Mouse (Mus musculus): Measurements from ENCODE around the gene Arhgap31. TPM values are rescaled to one million over a fixed set of nuclear protein-coding genes. Genes with fewer than 3 reads are reported as not detected.
"Not testable (repeated sequence)": the region's sequence is repeated elsewhere in the genome, so short reads cannot be mapped to it uniquely, and the experiment has no call there.

Arhgap31 gene
- polyA plus RNA-seq, 1 experiment: 36.1 TPM

- no peak for TF ChIP-seq CTCF (IDR thresholded peaks at IDR 0.05; ENCODE audit: low read depth, low read length)
- TF ChIP-seq POLR2A (IDR thresholded peaks at IDR 0.05; ENCODE audit: borderline replicate concordance, low read depth, low read length): no peak
- Histone ChIP-seq H3K27ac (ENCODE audit: insufficient read depth, low read depth, low read length) (no peak overlapping the region), H3K4me1 (ENCODE audit: control insufficient read depth, insufficient read depth, low read length) (peaks cover 27% of the 10 kb centered on the region), H3K4me3 (ENCODE audit: insufficient read depth, low read length) (no peak overlapping the region)
Measured at GRCm38 (mm10) chr16:38690501-38690900, 22.6 kb downstream of the Arhgap31 start.

DNA sequence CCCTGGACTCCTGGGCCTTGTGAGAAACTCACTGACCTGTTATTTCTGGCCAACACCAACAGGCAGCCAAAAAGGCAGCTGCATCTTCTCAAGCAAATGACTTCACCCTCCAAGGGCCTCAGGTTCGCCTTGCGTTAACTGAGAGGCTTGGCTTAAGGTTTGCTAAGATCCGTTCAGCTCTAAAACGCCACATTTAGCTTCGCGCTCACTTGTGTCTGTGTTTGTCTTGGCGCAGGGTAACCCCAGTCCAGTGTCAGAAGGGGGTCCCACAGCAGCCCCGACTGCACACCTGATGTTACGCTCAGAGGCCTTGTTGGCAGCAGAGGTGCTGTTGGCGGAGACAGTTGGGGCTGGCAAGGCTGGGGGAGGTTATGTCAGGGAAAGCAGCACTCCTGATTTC lies 23.3 kb downstream of the Arhgap31 start:
- no peak overlapping the region for H3K27ac ChIP-seq (ENCODE audit: insufficient read depth, low read depth, low read length)
- TF ChIP-seq CTCF (IDR thresholded peaks at IDR 0.05; ENCODE audit: low read depth, low read length) (no peak), POLR2A (IDR thresholded peaks at IDR 0.05; ENCODE audit: borderline replicate concordance, low read depth, low read length) (no peak)
- no peak overlapping the region for H3K4me3 ChIP-seq (ENCODE audit: insufficient read depth, low read length)
- peaks cover 20% of the 10 kb centered on the region for H3K4me1 ChIP-seq (ENCODE audit: control insufficient read depth, insufficient read depth, low read length)

DNA sequence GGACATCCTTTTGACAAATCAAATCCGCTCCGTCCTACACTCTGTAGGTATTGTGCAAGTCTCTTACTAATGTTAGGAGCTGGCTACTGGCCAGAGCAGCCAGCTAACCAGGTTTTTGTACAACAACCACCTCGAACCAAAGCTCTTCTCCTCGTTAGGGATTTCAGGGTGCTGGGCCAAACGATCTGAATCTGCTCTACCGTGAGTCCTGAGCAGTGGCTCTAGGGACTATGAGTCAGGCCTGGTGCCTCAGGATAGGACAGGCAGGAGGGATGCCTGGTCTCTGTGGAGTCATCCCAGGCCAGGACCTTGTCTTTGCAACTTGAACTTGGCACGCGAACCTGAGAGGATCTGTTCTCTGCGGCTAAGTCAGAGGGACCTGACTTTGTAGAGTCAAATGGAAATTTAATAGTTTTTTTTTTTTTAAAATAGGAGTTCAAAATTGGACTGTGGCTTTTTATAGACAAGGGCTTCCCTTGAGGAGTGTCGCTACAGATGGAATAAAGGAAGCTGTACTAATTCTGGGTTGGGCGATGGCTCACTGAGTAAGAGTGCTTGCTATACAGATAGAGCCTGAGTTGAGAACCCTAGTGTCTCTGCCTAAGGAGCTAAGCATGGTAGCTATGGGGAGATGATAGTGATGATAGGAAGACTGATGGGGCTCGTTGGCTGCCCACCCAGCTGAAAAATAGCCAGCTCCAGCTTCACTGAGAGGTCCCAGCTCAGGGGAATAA lies 24.4 kb downstream of the Arhgap31 start:
- Histone ChIP-seq H3K4me3 (ENCODE audit: insufficient read depth, low read length) (no peak overlapping the region), H3K27ac (ENCODE audit: insufficient read depth, low read depth, low read length) (no peak overlapping the region), H3K4me1 (ENCODE audit: control insufficient read depth, insufficient read depth, low read length) (peaks cover 12% of the 10 kb centered on the region)
- TF ChIP-seq POLR2A (IDR thresholded peaks at IDR 0.05; ENCODE audit: borderline replicate concordance, low read depth, low read length): no peak
- no peak for TF ChIP-seq CTCF (IDR thresholded peaks at IDR 0.05; ENCODE audit: low read depth, low read length)

GRCm38 (mm10) chr16:38687673-38688072 lies 25.4 kb downstream of the Arhgap31 start:
- H3K4me3 ChIP-seq (ENCODE audit: insufficient read depth, low read length): no peak overlapping the region
- no peak overlapping the region for H3K27ac ChIP-seq (ENCODE audit: insufficient read depth, low read depth, low read length)
- H3K4me1 ChIP-seq (ENCODE audit: control insufficient read depth, insufficient read depth, low read length): peaks cover 5% of the 10 kb centered on the region
- no peak for TF ChIP-seq CTCF (IDR thresholded peaks at IDR 0.05; ENCODE audit: low read depth, low read length)
- TF ChIP-seq POLR2A (IDR thresholded peaks at IDR 0.05; ENCODE audit: borderline replicate concordance, low read depth, low read length): no peak

DNA sequence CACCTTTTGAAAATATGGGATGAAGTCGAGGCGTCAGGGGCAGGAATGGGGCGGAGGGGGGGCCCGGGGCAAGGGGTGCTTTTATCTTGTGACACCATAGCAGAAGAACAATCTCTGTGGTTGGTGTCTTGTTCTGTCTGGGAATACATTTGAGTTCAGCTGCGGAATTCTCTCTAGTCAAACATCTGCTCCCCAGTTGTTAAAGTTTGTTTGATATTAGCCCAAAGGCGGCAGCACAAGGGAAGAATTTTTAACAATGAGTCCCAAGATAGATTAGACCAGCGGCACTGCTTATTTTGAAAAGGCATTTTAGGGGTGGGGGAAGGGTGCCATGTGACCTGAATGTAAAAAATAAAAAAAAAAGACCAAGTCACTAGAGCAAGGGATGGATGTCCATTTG lies 30.0 kb downstream of the Arhgap31 start:
- Histone ChIP-seq H3K4me3 (ENCODE audit: insufficient read depth, low read length) (no peak overlapping the region), H3K4me1 (ENCODE audit: control insufficient read depth, insufficient read depth, low read length) (peaks cover 11% of the 10 kb centered on the region), H3K27ac (ENCODE audit: insufficient read depth, low read depth, low read length) (no peak overlapping the region)
- TF ChIP-seq CTCF (IDR thresholded peaks at IDR 0.05; ENCODE audit: low read depth, low read length): no peak
- TF ChIP-seq POLR2A (IDR thresholded peaks at IDR 0.05; ENCODE audit: borderline replicate concordance, low read depth, low read length): no peak

GRCm38 (mm10) chr16:38681313-38681712 lies 31.8 kb downstream of the Arhgap31 start:
- TF ChIP-seq CTCF (IDR thresholded peaks at IDR 0.05; ENCODE audit: low read depth, low read length) (no peak), POLR2A (IDR thresholded peaks at IDR 0.05; ENCODE audit: borderline replicate concordance, low read depth, low read length) (no peak)
- H3K4me1 ChIP-seq (ENCODE audit: control insufficient read depth, insufficient read depth, low read length): peaks cover 20% of the 10 kb centered on the region
- H3K27ac ChIP-seq (ENCODE audit: insufficient read depth, low read depth, low read length): no peak overlapping the region
- H3K4me3 ChIP-seq (ENCODE audit: insufficient read depth, low read length): no peak overlapping the region

DNA sequence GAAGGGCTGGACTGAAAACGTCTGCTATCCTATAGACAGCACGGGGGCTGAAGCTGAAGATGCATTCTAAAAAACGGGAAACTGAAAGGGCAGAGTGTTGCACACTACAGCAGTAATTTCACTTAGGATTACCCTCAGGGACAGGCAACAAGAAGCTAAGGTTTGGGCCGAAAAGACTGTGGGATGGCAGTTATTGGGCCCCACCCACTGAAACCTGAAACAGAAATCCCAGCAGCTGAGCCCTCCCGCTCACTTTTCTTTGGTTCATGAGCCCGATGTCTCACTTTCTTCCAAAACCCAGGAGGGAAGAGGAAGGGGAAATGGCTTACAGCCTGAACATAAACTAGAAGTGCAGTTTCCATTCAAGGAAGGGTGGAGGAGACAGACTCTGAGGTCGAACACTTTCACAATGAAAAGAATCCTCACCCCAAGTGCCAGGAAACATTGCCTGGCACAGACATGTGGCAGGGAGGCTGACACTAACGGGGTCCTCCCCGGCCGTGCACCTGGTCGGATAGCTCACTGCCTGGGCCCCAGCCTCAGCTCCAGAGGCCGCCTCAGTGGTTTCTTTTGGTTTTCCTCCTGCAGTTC lies 33.5 kb downstream of the Arhgap31 start:
- Histone ChIP-seq H3K4me1 (ENCODE audit: control insufficient read depth, insufficient read depth, low read length) (peaks cover 35% of the 10 kb centered on the region), H3K4me3 (ENCODE audit: insufficient read depth, low read length) (peak overlapping the region; percentile 49), H3K27ac (ENCODE audit: insufficient read depth, low read depth, low read length) (peak overlapping the region; percentile 85)
- TF ChIP-seq CTCF (IDR thresholded peaks at IDR 0.05; ENCODE audit: low read depth, low read length) (no peak), POLR2A (IDR thresholded peaks at IDR 0.05; ENCODE audit: borderline replicate concordance, low read depth, low read length) (no peak)

DNA sequence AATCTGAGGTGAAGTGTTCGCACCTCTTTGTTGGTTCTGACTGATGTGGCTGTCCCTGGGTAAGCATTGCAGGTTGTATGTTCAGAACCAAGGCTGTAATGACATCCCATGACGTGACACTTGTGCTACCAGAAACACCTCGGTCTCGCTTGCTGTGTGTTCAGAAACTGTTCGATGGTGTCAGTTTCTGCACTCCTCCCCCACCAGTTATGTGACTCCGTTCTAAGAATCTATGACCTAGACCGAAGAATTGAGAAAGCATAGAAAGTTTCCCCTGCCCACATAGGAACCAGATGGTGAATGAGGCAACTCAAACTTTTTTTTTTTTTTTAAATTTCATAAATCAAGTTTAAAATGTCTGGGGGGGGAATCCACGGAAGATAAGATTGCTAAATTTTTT lies 34.2 kb downstream of the Arhgap31 start:
- H3K4me3 ChIP-seq (ENCODE audit: insufficient read depth, low read length): no peak overlapping the region; the same call in 1 of the 2 replicates
- no peak for TF ChIP-seq CTCF (IDR thresholded peaks at IDR 0.05; ENCODE audit: low read depth, low read length)
- peak overlapping the region; percentile 85 for H3K27ac ChIP-seq (ENCODE audit: insufficient read depth, low read depth, low read length)
- H3K4me1 ChIP-seq (ENCODE audit: control insufficient read depth, insufficient read depth, low read length): peaks cover 37% of the 10 kb centered on the region

GRCm38 (mm10) chr16:38677941-38678340 lies 35.1 kb downstream of the Arhgap31 start:
- H3K27ac ChIP-seq (ENCODE audit: insufficient read depth, low read depth, low read length); H3K4me3 ChIP-seq (ENCODE audit: insufficient read depth, low read length): not testable (repeated sequence)
- H3K4me1 ChIP-seq (ENCODE audit: control insufficient read depth, insufficient read depth, low read length): peaks cover 37% of the 10 kb centered on the region

DNA sequence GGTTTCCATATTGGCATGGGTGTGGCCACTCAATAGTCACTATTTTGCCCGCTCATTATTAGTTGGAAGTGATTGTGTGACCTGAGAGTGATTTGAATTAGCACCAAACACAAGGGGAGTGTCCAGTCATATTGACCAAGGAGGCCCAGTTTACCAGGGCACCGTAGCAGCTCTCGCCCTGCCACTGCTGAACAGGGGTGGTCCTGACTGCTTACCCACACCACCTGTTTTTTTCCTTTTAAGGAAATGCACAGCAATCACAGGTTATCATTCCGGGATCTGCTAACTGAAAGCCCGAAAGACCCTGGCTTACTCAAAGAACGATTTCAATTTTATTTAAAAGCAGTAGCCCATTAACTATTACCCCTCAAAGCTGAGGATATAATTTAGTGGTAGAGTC lies 35.9 kb downstream of the Arhgap31 start:
- TF ChIP-seq POLR2A (IDR thresholded peaks at IDR 0.05; ENCODE audit: borderline replicate concordance, low read depth, low read length): no peak
- no peak for TF ChIP-seq CTCF (IDR thresholded peaks at IDR 0.05; ENCODE audit: low read depth, low read length)
- Histone ChIP-seq H3K27ac (ENCODE audit: insufficient read depth, low read depth, low read length) (no peak overlapping the region), H3K4me1 (ENCODE audit: control insufficient read depth, insufficient read depth, low read length) (peaks cover 37% of the 10 kb centered on the region), H3K4me3 (ENCODE audit: insufficient read depth, low read length) (no peak overlapping the region)
